Mouse (Mus musculus) thymus, adult 2 months (tissue): ENCODE data around the gene Paip2b.

ENCODE experiments used
- CTCF ChIP-seq: fragments of 200-500 bp; IDR thresholded peaks from 2 replicates; pipeline ENCODE4 v1.5.1; 2012; ENCODE audit warnings: mild to moderate bottlenecking, control low read depth, low read length, moderate library complexity, borderline replicate concordance; ENCODE audit not compliant: control insufficient read depth, poor library complexity, insufficient read depth; ENCODE audit errors: extremely low read depth
- POLR2A ChIP-seq: fragments of 200-500 bp; IDR thresholded peaks from 2 replicates; pipeline ENCODE4 v1.6.1; 2012; ENCODE audit warnings: mild to moderate bottlenecking, low read length, control low read depth, moderate library complexity; ENCODE audit not compliant: control insufficient read depth, poor library complexity, insufficient read depth; ENCODE audit errors: extremely low read depth

DNA sequence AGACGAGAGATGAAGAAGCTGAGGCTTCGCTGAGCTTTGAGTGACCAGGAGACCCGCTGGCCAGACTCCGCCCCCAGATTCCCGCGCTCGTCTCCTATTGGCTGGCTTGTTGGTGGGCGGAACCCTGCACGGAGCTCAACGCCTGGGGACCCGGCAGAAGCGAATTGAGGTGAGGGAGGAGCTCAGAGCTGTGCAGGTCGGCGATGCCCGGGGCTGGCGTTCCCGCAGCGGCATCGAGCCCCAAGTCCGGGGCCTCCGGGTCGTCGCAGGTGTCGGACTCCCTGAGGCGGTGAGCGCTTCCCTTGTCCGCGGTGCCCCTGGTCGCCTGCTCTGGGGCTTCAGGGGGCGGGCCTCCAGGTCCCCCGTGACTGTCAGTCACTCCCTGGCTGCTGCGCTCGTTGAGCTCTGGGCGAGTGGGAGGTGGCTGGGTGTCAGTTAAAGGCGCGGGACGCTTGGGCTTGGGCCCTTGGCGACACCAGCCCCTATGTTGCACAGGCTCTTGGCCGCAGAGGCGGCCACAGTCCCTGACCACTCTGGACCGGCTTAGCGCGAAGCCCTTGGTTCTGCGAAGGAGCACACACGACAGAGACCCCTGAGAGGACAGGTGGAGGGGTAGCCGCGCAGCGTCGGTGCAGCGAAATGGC, 35.5 kb upstream of the Paip2b start, which contains the start of gene Zfp638:
- TF ChIP-seq POLR2A (peak; percentile 46), CTCF (no peak)
